Mouse (Mus musculus) left cerebral cortex, postnatal 10 days (tissue): ENCODE measurements around the gene Itch. TPM values are rescaled to one million over a fixed set of nuclear protein-coding genes. Genes with fewer than 3 reads are reported as not detected.

ENCODE experiments used
- DNase-seq, 2 experiments: peaks; one replicate each; pipeline ENCODE4 v3.0.0; 2021 to 2022; ENCODE audit warnings: low spot score in 2 of 2, mixed read lengths in 1 of 2; ENCODE audit errors: extremely low spot score in 1 of 2
- intact Hi-C: fragments of 180-260 bp; cut with DNase I; formaldehyde crosslinking; loops from one replicate; pipeline ENCODE4 v1.15.1; 2025
- total RNA-seq, 2 experiments: library from RNA; stranded (reverse); gene quantifications; 2 replicates each; pipeline ENCODE4 v1.2.3; 2021

Gene Itch
- total RNA-seq, 2 experiments from 2014 or later = 35.2 to 35.3 TPM

- intact Hi-C loops = no loop called here
- DNase-seq = no peak
Measured at GRCm38 (mm10) chr2:155273603-155274002, 140.3 kb downstream of the Itch start.

GRCm38 (mm10) chr2:155276195-155276594 is 142.9 kb downstream of the Itch start, which contains the start of gene Map1lc3a:
Map1lc3a (plus strand) TSS chr2:155276297.
- DNase-seq = peak; percentile 98 to 99
- intact Hi-C loops = loop anchor here (5.0 kb wide), 1 partner anchor 106 kb away; the partner anchor contains the start of gene Trp53inp2

Other genes starting within 250 kb of the Itch start
- 10 to 100 TPM; 75.2 to 75.8 TPM for gene Eif2s2, start 240.6 kb upstream of the Itch start, total RNA-seq
- gene Gm14226, start 115.2 kb upstream of the Itch start, total RNA-seq = under 1 TPM; 0.11 to 0.16 TPM
- gene Ahcy, start 59.0 kb upstream of the Itch start, total RNA-seq = 10 to 100 TPM; 14.0 to 14.8 TPM
- 100 to 1,000 TPM; 372 to 373 TPM for gene Dynlrb1, start 103.0 kb downstream of the Itch start, total RNA-seq
- 100 to 1,000 TPM; 479 to 493 TPM for gene Map1lc3a, start 142.8 kb downstream of the Itch start, total RNA-seq
- 10 to 100 TPM; 31.1 to 32.2 TPM for gene Pigu, start 223.9 kb downstream of the Itch start, total RNA-seq
- gene Trp53inp2, start 247.6 kb downstream of the Itch start, total RNA-seq = 100 to 1,000 TPM; 194 to 199 TPM